Mouse (Mus musculus) thymus, postnatal 25 days (tissue): ENCODE measurements around the gene Nlrp4c.
A peak's percentile ranks its signal among the peaks of the same experiment; 100 is the strongest.
"Not testable (repeated sequence)": the region's sequence is repeated elsewhere in the genome, so short reads cannot be mapped to it uniquely, and the experiment has no call there.

ENCODE experiments used
- DNase-seq: peaks from one replicate; pipeline ENCODE4 v3.0.0; 2022

Nlrp4c gene

GRCm38 (mm10) chr7:6044861-6045260 lies at the start of gene Nlrp4c:
TSS of gene Nlrp4c (plus strand) at chr7:6045161.
- no peak for DNase-seq

DNA sequence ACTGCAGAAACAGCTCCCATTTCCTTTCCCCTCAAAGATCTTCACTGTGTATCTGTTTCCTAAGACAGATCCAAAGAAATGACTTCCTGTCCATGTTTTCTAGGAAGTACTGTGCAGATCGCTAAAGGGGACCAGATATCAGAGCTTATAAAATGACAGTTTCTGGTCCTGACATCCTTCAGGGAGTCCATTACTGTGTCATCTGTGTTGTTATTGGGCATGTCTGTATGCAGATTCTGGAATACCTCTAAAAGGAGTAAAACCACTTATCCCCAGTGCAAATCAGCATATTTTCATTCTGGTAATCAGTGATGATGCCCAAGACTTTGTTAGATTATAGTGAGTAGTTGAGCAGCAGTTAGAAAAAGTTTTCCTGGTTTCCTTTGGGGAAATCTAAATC lies 34.1 kb upstream of the Nlrp4c start, which contains the start of gene Vmn1r65:
Vmn1r65 (minus strand) TSS at position 101 of the 400 bp plus-strand sequence.
- no peak for DNase-seq

DNA sequence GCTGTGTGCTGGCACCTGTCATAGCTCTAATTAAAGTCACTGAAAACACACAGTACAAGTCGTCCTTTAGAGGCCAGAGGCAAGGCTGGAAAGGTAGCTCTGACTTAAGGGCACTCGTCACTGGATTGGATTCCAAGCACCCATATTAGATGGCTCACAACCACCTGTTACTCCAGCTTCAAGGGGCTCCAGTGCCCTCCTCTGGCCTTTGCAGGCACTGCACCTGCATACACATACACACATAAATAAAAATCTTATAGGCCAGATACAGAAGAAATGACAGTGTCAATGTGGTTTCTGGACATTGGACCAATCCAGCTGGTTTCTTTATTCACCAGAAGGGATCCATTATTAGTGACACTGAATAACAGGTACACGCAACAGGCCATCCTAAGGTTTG lies 74.5 kb downstream of the Nlrp4c start:
- DNase-seq = no peak

DNA sequence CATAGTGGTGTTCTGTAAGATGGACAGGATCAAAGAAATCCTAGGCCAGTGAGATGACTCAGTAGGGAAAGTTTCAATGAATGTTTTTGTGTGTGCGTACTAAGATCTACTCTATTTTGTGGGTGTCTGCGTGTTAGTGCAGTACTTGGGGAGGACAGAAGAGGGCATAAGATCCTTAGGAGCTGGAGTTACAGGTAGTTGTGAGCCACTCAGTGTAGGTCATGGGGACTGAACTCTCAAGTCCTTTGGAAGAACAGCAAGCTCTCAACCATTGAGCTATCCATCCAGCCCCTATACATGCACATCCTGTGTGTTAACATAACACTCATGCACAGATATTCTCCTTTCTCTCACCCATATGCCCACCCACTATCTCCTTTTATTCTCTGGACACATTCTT lies 75.1 kb downstream of the Nlrp4c start:
- DNase-seq = not testable (repeated sequence)

GRCm38 (mm10) chr7:6121128-6121527 lies 76.2 kb downstream of the Nlrp4c start:
- not testable (repeated sequence) for DNase-seq

GRCm38 (mm10) chr7:6126690-6127448 lies 81.9 kb downstream of the Nlrp4c start:
- peak; percentile 82 for DNase-seq

DNA sequence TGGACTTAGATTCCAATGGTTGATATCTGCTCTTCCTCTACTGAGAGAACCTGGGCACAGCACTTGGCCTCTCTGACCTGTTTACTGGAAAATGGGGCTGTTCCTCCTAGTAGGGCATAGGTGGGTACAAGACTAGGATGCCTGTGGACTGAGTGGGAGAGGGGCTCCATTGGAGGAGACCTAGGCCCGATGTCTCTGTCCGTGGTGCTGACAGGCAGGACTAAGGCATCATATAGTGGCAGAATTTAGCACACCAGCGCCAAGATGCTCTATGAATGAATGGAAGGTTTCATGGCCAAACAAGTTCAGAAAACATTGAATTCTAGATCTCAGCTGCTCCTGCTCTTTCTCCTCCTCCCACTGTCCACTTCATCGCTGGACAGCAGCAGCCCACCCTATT lies 85.4 kb downstream of the Nlrp4c start:
- no peak for DNase-seq

DNA sequence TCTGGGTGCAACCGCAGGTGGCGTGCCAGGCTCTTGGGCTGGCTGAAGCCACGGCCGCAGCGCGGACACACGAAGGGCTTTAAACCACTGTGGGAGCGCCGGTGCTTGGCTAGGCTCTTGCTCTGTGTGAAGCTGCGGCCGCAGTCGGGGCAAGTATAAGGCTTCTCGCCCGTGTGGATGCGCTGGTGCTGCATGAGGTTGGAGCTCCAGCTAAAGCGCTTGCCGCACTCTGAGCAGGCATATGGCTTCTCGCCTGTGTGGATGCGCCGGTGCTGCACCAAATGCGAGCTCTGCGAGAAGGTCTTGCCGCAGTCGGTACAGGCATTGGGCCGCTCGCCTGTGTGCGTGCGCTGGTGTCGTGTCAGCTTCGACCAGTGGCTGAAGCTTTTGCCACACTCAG lies 87.7 kb downstream of the Nlrp4c start:
- no peak for DNase-seq

DNA sequence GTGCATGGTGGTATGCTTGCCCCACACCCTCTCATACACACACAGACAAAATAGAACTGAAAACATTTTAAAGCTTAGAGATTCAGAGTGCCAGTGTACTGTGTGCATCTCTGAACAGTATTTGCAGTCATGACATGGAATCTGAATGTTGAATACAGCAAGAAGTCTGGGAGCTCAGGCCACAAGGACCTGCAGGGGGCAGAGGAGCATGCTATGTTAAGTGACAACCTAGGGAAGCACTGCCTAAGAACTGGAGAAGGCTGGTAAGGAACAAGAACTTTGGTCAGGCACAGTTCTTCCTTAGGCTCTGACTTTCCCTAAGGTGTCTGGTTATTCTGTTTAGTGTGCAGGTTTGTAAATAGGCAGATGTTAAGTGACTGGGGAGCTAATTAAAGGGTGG lies 91.5 kb downstream of the Nlrp4c start:
- DNase-seq = no peak

- no peak for DNase-seq
Measured at GRCm38 (mm10) chr7:6139295-6139694, 94.3 kb downstream of the Nlrp4c start.

GRCm38 (mm10) chr7:6143991-6144531 lies 99.1 kb downstream of the Nlrp4c start:
- DNase-seq = no peak

GRCm38 (mm10) chr7:6145423-6146188 lies 100.6 kb downstream of the Nlrp4c start:
- no peak for DNase-seq

GRCm38 (mm10) chr7:6146194-6146981 lies 101.4 kb downstream of the Nlrp4c start:
- DNase-seq = no peak

GRCm38 (mm10) chr7:6146982-6147325 lies 102.0 kb downstream of the Nlrp4c start:
- DNase-seq = no peak

GRCm38 (mm10) chr7:6147688-6148087 lies 102.7 kb downstream of the Nlrp4c start:
- DNase-seq = no peak

GRCm38 (mm10) chr7:6151266-6151665 lies 106.3 kb downstream of the Nlrp4c start:
- DNase-seq = no peak

DNA sequence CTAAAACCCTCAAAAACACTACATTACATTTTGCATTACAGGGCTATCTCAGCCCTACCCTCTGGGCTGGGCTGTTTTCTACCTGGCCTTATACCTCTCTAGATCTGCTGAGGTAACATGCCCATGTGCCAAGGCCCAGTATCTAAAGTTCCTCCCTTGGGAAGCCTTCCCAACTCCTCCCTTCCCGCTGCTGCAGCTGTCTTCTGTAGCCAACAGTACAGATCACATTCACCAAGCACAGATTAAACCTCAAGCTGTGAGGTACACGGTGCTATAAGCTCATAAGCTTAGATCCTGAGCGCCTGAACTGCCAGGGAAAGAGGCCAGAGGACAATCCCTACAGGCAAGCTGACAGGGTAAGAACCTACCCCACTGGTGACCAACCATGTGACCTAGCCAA lies 107.1 kb downstream of the Nlrp4c start:
- DNase-seq = no peak

- no peak for DNase-seq
Measured at GRCm38 (mm10) chr7:6153131-6153530, 108.2 kb downstream of the Nlrp4c start.

DNA sequence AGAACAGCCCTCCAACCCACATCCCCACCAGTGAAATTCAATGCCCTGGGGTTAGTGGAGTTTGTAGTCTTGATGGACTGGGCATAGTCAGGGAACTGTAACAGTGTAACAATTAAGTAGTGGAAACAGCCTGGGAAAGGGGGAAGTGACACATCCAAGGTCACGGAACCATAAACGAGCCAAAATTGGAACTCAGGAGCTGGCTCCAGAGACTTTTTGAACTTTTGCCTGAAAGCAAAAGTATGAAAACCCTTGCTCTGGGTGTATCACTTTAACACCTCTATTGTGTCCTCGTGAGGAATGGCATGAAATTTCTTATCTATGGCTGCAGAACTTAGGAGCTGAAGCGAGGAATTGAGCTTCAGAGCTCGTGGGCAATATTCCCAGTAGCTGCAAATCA lies 109.2 kb downstream of the Nlrp4c start:
- DNase-seq = no peak
